Mouse (Mus musculus) layer of hippocampus, postnatal 14 days (tissue): ENCODE data around the gene Anpep. TPM values are rescaled to one million over a fixed set of nuclear protein-coding genes. Genes with fewer than 3 reads are reported as not detected.

Source experiments
- total RNA-seq, 2 experiments: library from RNA; stranded (reverse); gene quantifications; 2 replicates each; pipeline ENCODE4 v1.2.3; 2021

Anpep gene
- total RNA-seq, 2 experiments from 2014 or later, result 4.6 to 5.3 TPM

Other genes starting within 250 kb of the Anpep start
- 1 to 10 TPM; 1.1 to 2.2 TPM for gene Rhcg, start 243.4 kb downstream of the Anpep start, total RNA-seq
- under 1 TPM; 0.45 to 0.97 TPM for gene Ticrr, start 200.9 kb downstream of the Anpep start, total RNA-seq
- 1 to 10 TPM; 3.0 to 3.2 TPM for gene Kif7, start 145.3 kb downstream of the Anpep start, total RNA-seq
- under 1 TPM; 0.58 to 0.83 TPM for gene Plin1, start 128.2 kb downstream of the Anpep start, total RNA-seq
- 10 to 100 TPM; 11.0 to 14.3 TPM for gene Pex11a, start 117.9 kb downstream of the Anpep start, total RNA-seq
- under 1 TPM; 0.17 to 0.60 TPM for gene Wdr93, start 117.9 kb downstream of the Anpep start, total RNA-seq
- under 1 TPM; 0.60 TPM for gene Mesp1, start 67.3 kb downstream of the Anpep start, total RNA-seq
- gene Mesp2, start 50.3 kb downstream of the Anpep start, total RNA-seq, result 1 to 10 TPM; 1.2 to 1.9 TPM
- gene Ap3s2, start 59.6 kb upstream of the Anpep start, total RNA-seq, result 10 to 100 TPM; 50.4 to 51.3 TPM
- 10 to 100 TPM; 12.5 to 12.7 TPM for gene Arpin, start 74.3 kb upstream of the Anpep start, total RNA-seq
- gene Zfp710, start 163.8 kb upstream of the Anpep start, total RNA-seq, result 10 to 100 TPM; 17.5 to 18.0 TPM